Mouse (Mus musculus): Measurements from ENCODE around the gene Vmn2r113.
"Not testable (repeated sequence)": the region's sequence is repeated elsewhere in the genome, so short reads cannot be mapped to it uniquely, and the experiment has no call there.

Vmn2r113 gene

DNA sequence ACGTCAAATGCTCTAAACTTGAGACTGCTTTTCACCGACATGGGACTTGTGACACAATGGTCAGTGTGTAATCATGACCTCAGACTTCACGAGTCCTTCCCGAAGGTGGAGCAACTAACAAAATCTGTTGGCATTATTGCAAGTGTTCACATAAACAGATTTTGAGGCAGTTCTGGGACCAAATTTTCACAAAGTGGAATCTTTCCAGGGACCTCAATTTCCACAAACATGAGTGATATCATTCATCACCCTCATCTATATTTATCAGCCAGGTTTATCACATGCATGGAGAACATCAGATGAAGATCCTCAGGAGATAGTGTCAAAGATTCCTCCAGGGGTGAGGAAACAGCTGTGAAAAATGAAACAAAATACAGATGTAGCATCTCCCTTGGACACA lies at the start of gene Vmn2r113:
TSS of gene Vmn2r113 (plus strand) at position 301 of the 400 bp plus-strand sequence.
- DNase-seq (ENCODE audit: low spot score in 2 of 2): not testable (repeated sequence)

All from heart, adult 9 months (tissue).